Comparison of ENCODE assay signal across 13 mouse cellular contexts in genomic region chr7:99915511-99915910, GRCm38 (mm10). TPM values are rescaled to one million over a fixed set of nuclear protein-coding genes. Genes with fewer than 3 reads are reported as not detected.
DNase-seq lines count a peak whose midpoint lies in the region.
"Had no signal": no experiment of that assay in that cellular context is flagged by ENCODE, and none has a peak within 500 bp of the region (broad histone marks: within the 10 kb centered on the region; RNA-seq: fewer than 3 reads in every experiment).

No protein-coding gene starts in this region.

- DNase-seq in adrenal gland, adult 2 months = peak; percentile 80
- DNase-seq in adrenal gland, adult 18-20 months (ENCODE audit: low spot score in 2 of 2) = no peak
- peak; percentile 67 for DNase-seq in adrenal gland, postnatal 10 days
- DNase-seq in adrenal gland, postnatal 4 days (ENCODE audit: low spot score in 2 of 2) = no peak
- peak; percentile 32 for DNase-seq in thymus, postnatal 4 days
- no peak for DNase-seq in thymus, postnatal 14 days
- no peak for DNase-seq in right cerebral cortex, adult 18-20 months
- DNase-seq: B cell, adult 2 months; cerebellum, adult 11-12 months; cerebellum, adult 9-10 months; cerebellum, postnatal 10 days; cerebellum, postnatal 25 days; forebrain, postnatal 0 days had no signal

RNA-seq across cellular contexts. Expression of gene Spcs2, which starts 52.2 kb away (rescaled TPM):
- 100 to 1,000 TPM; 150 to 186 TPM for total RNA-seq in adrenal gland, adult 2 months (2021)
- polyA plus RNA-seq in adrenal gland, adult 2 months (2012; rRNA removed) = 10.0 and 13.1 TPM in 2 replicates
- total RNA-seq in adrenal gland, adult 18-20 months (2021) = 100 to 1,000 TPM; 150 to 191 TPM
- 100 to 1,000 TPM; 118 to 135 TPM for total RNA-seq in adrenal gland, postnatal 10 days (2021)
- 100 to 1,000 TPM; 173 to 175 TPM for total RNA-seq in adrenal gland, postnatal 4 days (2021)

RNA-seq across cellular contexts. Expression of gene Xrra1, which starts 56.6 kb away (rescaled TPM):
- total RNA-seq in adrenal gland, adult 2 months (2021) = 10 to 100 TPM in 1 of 2 experiments, under 1 TPM in 1; 0.41 to 10.0 TPM
- polyA plus RNA-seq in adrenal gland, adult 2 months (2012; rRNA removed) = 38.1 and 64.4 TPM in 2 replicates
- 1 to 10 TPM in 1 of 2 experiments, not detected in 1; 2.8 TPM for total RNA-seq in adrenal gland, adult 18-20 months (2021)
- total RNA-seq in adrenal gland, postnatal 10 days (2021) = 1 to 10 TPM; 2.5 to 2.6 TPM
- 1 to 10 TPM; 2.0 to 3.4 TPM for total RNA-seq in adrenal gland, postnatal 4 days (2021)

Comparison
In these comparisons a context has a peak if more than half of its experiments do, and no peak if none do; other contexts are left out.
1. DNase-seq: peak in adrenal gland, adult 2 months (single experiment), adrenal gland, postnatal 10 days (single experiment) and thymus, postnatal 4 days (single experiment); none in adrenal gland, adult 18-20 months (0 of 2), adrenal gland, postnatal 4 days (0 of 2), thymus, postnatal 14 days (single experiment) and right cerebral cortex, adult 18-20 months (single experiment).